22 mouse cellular contexts compared by ENCODE assay signal in genomic region chr10:7802519-7803140, GRCm38 (mm10). TPM values are rescaled to one million over a fixed set of nuclear protein-coding genes. Genes with fewer than 3 reads are reported as not detected.
"Had no signal": no experiment of that assay in that cellular context is flagged by ENCODE, and none has a peak within 500 bp of the region (broad histone marks: within the 10 kb centered on the region; RNA-seq: fewer than 3 reads in every experiment).

No protein-coding gene starts in this region.

- H3K4me1 ChIP-seq: liver, embryonic 15.5 days; lung, embryonic 15.5 days; megakaryocyte, embryonic 14.5 days; midbrain, embryonic 13.5 days; midbrain, embryonic 15.5 days; neural tube, embryonic 12.5 days; stomach, embryonic 15.5 days had no signal

- H3K9ac ChIP-seq: liver, embryonic 15.5 days; liver, postnatal 0 days; lung, embryonic 15.5 days; midbrain, embryonic 13.5 days; midbrain, embryonic 15.5 days; neural tube, embryonic 12.5 days; stomach, embryonic 15.5 days had no signal

- H3K9me3 ChIP-seq: liver, embryonic 15.5 days; lung, embryonic 15.5 days; megakaryocyte, embryonic 14.5 days; midbrain, embryonic 13.5 days; midbrain, embryonic 15.5 days; neural tube, embryonic 12.5 days; stomach, embryonic 15.5 days had no signal

- DNase-seq: liver, postnatal 0 days; lung, adult 2 months; lung, postnatal 14 days; lung, postnatal 36 days; retina, postnatal 1 day; right cerebral cortex, adult 18-20 months; right cerebral cortex, postnatal 25 days; right cerebral cortex, postnatal 4 days; spleen, adult 18-20 months; thymus, adult 2 months; thymus, postnatal 36 days had no signal

- H3K27ac ChIP-seq: liver, embryonic 15.5 days; lung, embryonic 15.5 days; macrophage; midbrain, embryonic 13.5 days; midbrain, embryonic 15.5 days; neural tube, embryonic 12.5 days; stomach, embryonic 15.5 days; stomach, postnatal 0 days had no signal

- H3K4me2 ChIP-seq: liver, embryonic 15.5 days; lung, embryonic 15.5 days; midbrain, embryonic 11.5 days; midbrain, embryonic 13.5 days; midbrain, embryonic 15.5 days; neural tube, embryonic 12.5 days; stomach, embryonic 15.5 days had no signal

- H3K27me3 ChIP-seq: liver, embryonic 15.5 days; lung, embryonic 15.5 days; megakaryocyte, embryonic 14.5 days; midbrain, embryonic 13.5 days; midbrain, embryonic 15.5 days; neural tube, embryonic 12.5 days; stomach, embryonic 15.5 days had no signal

- H3K4me3 ChIP-seq: liver, embryonic 15.5 days; lung, embryonic 15.5 days; megakaryocyte, embryonic 14.5 days; midbrain, embryonic 13.5 days; midbrain, embryonic 15.5 days; neural tube, embryonic 12.5 days; stomach, embryonic 15.5 days had no signal

- ATAC-seq: liver, postnatal 0 days; lung, postnatal 0 days; midbrain, embryonic 13.5 days; midbrain, embryonic 15.5 days had no signal

RNA-seq across cellular contexts. Expression of gene Zc3h12d, which starts 29.6 kb away (rescaled TPM):
- polyA plus RNA-seq: midbrain, embryonic 11.5 days had no signal
